Mouse (Mus musculus): Measurements from ENCODE around the gene Lrrc26. TPM values are rescaled to one million over a fixed set of nuclear protein-coding genes. Genes with fewer than 3 reads are reported as not detected.

The Lrrc26 gene
- total and polyA plus RNA-seq, 2 experiments from 2014 or later, result not detected

DNA sequence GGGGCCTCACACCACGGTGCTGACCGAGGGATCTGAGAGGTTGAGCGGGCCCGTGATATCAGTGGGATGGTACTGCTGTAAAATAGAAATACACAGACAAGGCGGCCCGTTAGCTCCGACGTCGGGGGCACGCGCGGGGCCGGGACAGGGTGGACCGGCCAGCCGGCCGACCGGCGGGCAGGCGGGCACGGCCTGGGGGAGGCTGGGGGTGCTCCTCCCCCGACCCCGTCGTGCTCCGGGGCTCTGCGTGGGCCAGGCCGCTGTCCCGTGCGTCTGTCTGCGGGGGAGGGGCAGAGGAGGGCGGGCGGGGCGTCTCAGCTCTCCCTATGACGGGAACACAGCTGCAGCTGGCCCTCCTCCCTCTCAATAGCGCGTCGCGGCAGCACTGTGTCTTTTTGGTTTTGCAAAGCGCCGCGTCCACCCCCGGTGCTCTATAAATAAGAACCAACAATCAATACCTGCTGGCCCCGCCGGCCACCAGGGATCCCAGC is 2.4 kb downstream of the Lrrc26 start:
- H3K27me3 ChIP-seq (ENCODE audit: control insufficient read depth, insufficient read depth, low read length), result peaks cover 73% of the 10 kb centered on the region
- peaks cover 18% of the 10 kb centered on the region for H3K4me1 ChIP-seq (ENCODE audit: control insufficient read depth, insufficient read depth)
- TF ChIP-seq EP300 (IDR thresholded peaks at IDR 0.05; ENCODE audit: low read depth) (no peak), CTCF (IDR thresholded peaks at IDR 0.05; ENCODE audit: low read depth) (no peak)
- no peak overlapping the region for H3K27ac ChIP-seq (ENCODE audit: low read depth)
- 5% methylated on average over 43 of the region's 43 CpGs for WGBS
- no peaks in the 10 kb centered on the region for H3K9me3 ChIP-seq (replicated peaks; ENCODE audit: control insufficient read depth, low read length)
- H3K9ac ChIP-seq (replicated peaks; ENCODE audit: low read depth, low read length), result no peak overlapping the region
- H3K4me3 ChIP-seq (ENCODE audit: low read depth, low read length), result peak overlapping the region; percentile 43
- H3K36me3 ChIP-seq (replicated peaks; ENCODE audit: control insufficient read depth, insufficient read depth, low read length), result no peaks in the 10 kb centered on the region
- ATAC-seq (ENCODE audit: insufficient read depth, low read depth) (peak; percentile 34), DNase-seq (ENCODE audit: low spot score) (no peak)
- H3K4me2 ChIP-seq (ENCODE audit: low read depth, low read length), result peak overlapping the region; percentile 57

DNA sequence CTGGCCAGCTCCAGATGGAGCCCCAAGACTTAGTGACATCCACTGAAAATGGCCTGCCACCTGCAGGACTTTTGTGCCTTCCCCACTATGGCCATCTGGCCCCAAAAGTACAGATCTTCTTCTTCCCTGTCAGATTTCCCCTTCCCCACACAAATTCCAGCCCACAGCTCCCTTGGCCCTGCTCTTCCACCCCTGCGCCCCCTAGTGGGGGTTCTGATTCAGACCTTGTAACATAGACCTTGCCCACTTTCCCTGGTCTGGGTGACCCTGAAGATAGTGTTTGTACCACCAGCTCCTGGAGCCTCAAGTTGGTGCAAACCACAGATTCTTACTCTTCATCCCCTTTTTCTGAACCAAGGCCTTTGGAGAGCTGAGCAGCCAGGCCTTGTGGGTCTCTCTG is 3.1 kb downstream of the Lrrc26 start:
- Histone ChIP-seq H3K9ac (replicated peaks; ENCODE audit: low read depth, low read length) (no peak overlapping the region), H3K36me3 (replicated peaks; ENCODE audit: control insufficient read depth, insufficient read depth, low read length) (no peaks in the 10 kb centered on the region), H3K27me3 (ENCODE audit: control insufficient read depth, insufficient read depth, low read length) (peaks cover 79% of the 10 kb centered on the region), H3K9me3 (replicated peaks; ENCODE audit: control insufficient read depth, low read length) (no peaks in the 10 kb centered on the region), H3K4me1 (ENCODE audit: control insufficient read depth, insufficient read depth) (peaks cover 18% of the 10 kb centered on the region), H3K27ac (ENCODE audit: low read depth) (no peak overlapping the region), H3K4me3 (ENCODE audit: low read depth, low read length) (no peak overlapping the region; the same call in 1 of the 2 replicates), H3K4me2 (ENCODE audit: low read depth, low read length) (peak overlapping the region; percentile 57)
- peak; percentile 55 for DNase-seq (ENCODE audit: low spot score)
- WGBS, result 0% methylated on average over 1 of the region's 1 CpGs
- peak; percentile 38; the same call in 1 of the 2 replicates for ATAC-seq (ENCODE audit: insufficient read depth, low read depth)
- TF ChIP-seq EP300 (IDR thresholded peaks at IDR 0.05; ENCODE audit: low read depth) (no peak), CTCF (IDR thresholded peaks at IDR 0.05; ENCODE audit: low read depth) (peak; percentile 88)

DNA sequence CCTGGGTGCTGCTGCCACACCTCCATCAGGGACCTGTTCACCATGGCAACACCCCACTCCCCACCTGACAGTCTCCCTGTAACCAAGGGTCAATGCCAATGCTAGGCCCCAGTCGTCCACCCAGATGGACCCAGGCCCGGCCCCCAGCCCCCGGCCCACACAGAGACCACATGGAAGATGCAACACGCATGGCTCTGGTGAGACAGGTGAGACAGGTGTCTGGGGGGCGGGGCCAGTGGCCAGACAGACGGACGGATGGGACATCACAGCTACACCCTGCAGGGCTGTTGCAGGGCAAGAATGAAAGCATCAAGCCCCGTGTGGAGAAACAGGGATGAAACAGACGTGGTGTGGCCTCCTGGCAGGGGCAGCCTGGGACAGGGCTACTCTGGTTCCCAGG is 4.0 kb downstream of the Lrrc26 start:
- no peak overlapping the region for H3K27ac ChIP-seq (ENCODE audit: low read depth)
- 59% methylated on average over 9 of the region's 9 CpGs for WGBS
- peaks cover 18% of the 10 kb centered on the region for H3K4me1 ChIP-seq (ENCODE audit: control insufficient read depth, insufficient read depth)
- H3K36me3 ChIP-seq (replicated peaks; ENCODE audit: control insufficient read depth, insufficient read depth, low read length), result no peaks in the 10 kb centered on the region
- peaks cover 71% of the 10 kb centered on the region for H3K27me3 ChIP-seq (ENCODE audit: control insufficient read depth, insufficient read depth, low read length)
- H3K4me2 ChIP-seq (ENCODE audit: low read depth, low read length), result no peak overlapping the region
- DNase-seq (ENCODE audit: low spot score), result no peak
- TF ChIP-seq EP300 (IDR thresholded peaks at IDR 0.05; ENCODE audit: low read depth) (no peak), CTCF (IDR thresholded peaks at IDR 0.05; ENCODE audit: low read depth) (no peak)
- H3K9me3 ChIP-seq (replicated peaks; ENCODE audit: control insufficient read depth, low read length), result no peaks in the 10 kb centered on the region
- no peak for ATAC-seq (ENCODE audit: insufficient read depth, low read depth)
- H3K4me3 ChIP-seq (ENCODE audit: low read depth, low read length), result no peak overlapping the region
- no peak overlapping the region for H3K9ac ChIP-seq (replicated peaks; ENCODE audit: low read depth, low read length)

DNA sequence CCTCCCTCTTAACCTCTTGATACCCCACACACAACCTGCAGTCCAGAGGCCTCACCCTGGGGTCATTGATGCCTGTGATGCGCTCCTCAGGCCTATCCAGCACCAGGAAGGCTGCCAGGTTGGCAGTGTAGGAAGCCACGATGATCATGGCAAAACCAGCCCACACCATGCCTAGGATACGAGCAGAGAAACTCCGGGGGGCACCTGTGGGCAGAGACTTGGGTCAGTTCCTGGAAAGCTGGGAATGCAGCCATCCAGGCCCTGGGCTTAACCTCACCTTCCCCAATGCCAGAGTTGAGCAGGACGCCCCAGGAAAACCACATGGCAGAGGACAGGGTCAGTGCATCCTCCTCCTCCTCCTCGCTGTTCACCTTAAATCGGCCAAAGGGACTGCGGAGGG is 7.4 kb downstream of the Lrrc26 start:
- Histone ChIP-seq H3K27ac (ENCODE audit: low read depth) (no peak overlapping the region), H3K9me3 (replicated peaks; ENCODE audit: control insufficient read depth, low read length) (no peaks in the 10 kb centered on the region), H3K4me3 (ENCODE audit: low read depth, low read length) (no peak overlapping the region), H3K4me1 (ENCODE audit: control insufficient read depth, insufficient read depth) (peaks cover 6% of the 10 kb centered on the region), H3K27me3 (ENCODE audit: control insufficient read depth, insufficient read depth, low read length) (peaks cover 37% of the 10 kb centered on the region), H3K4me2 (ENCODE audit: low read depth, low read length) (no peak overlapping the region), H3K9ac (replicated peaks; ENCODE audit: low read depth, low read length) (no peak overlapping the region), H3K36me3 (replicated peaks; ENCODE audit: control insufficient read depth, insufficient read depth, low read length) (no peaks in the 10 kb centered on the region)
- WGBS, result 71% methylated on average over 8 of the region's 8 CpGs
- DNase-seq (ENCODE audit: low spot score), result no peak
- ATAC-seq (ENCODE audit: insufficient read depth, low read depth), result no peak
- TF ChIP-seq CTCF (IDR thresholded peaks at IDR 0.05; ENCODE audit: low read depth) (no peak), EP300 (IDR thresholded peaks at IDR 0.05; ENCODE audit: low read depth) (no peak)

DNA sequence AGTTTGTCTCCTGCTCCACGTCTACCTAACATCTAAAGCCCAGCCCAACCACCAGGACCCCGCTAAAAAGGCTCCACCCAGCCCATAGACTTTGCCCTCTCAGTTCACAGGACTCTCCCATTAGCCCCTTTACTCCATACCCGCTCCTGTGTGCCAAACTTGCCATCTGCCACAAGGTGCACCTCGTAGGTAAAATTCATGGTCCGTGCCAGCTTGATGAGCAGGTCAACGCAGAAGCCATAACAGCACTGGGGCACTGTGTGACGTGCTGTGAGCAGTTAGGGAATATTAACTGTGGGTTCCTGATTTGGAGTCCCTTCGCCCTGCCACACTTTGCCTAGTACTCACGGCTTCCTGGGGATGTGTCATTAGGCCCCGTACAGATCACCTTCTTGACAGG is 8.3 kb downstream of the Lrrc26 start:
- TF ChIP-seq CTCF (IDR thresholded peaks at IDR 0.05; ENCODE audit: low read depth), result no peak
- TF ChIP-seq EP300 (IDR thresholded peaks at IDR 0.05; ENCODE audit: low read depth), result no peak
- ATAC-seq (ENCODE audit: insufficient read depth, low read depth) (no peak), DNase-seq (ENCODE audit: low spot score) (no peak)
- H3K4me3 ChIP-seq (ENCODE audit: low read depth, low read length), result no peak overlapping the region
- no peaks in the 10 kb centered on the region for H3K4me1 ChIP-seq (ENCODE audit: control insufficient read depth, insufficient read depth)
- H3K9ac ChIP-seq (replicated peaks; ENCODE audit: low read depth, low read length), result no peak overlapping the region
- 70% methylated on average over 10 of the region's 10 CpGs for WGBS
- H3K36me3 ChIP-seq (replicated peaks; ENCODE audit: control insufficient read depth, insufficient read depth, low read length), result no peaks in the 10 kb centered on the region
- H3K4me2 ChIP-seq (ENCODE audit: low read depth, low read length), result no peak overlapping the region
- H3K27ac ChIP-seq (ENCODE audit: low read depth), result no peak overlapping the region
- H3K9me3 ChIP-seq (replicated peaks; ENCODE audit: control insufficient read depth, low read length), result no peaks in the 10 kb centered on the region
- H3K27me3 ChIP-seq (ENCODE audit: control insufficient read depth, insufficient read depth, low read length), result peaks cover 30% of the 10 kb centered on the region; the same call in 1 of the 2 replicates

DNA sequence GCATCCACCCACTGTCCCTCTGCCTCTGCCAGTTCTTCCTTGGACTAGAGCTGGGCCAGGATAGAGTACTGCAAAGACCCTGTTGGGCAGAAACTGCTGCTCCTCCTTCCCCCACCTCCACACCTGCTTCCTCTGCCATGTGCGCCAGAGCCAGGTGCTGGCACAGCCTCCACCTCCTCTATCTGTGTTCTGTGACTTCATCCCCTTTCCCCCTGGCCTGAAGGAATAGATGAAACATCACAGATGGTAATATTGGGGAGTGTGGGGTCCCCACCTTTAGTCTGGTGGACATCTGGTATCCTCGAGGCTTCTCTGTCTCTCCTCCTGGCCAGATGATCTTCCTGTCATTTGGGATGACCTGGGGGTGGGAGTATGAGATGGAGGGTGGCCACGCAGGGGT is 13.7 kb downstream of the Lrrc26 start:
- DNase-seq (ENCODE audit: low spot score), result no peak
- H3K27me3 ChIP-seq (ENCODE audit: control insufficient read depth, insufficient read depth, low read length), result peaks cover 29% of the 10 kb centered on the region

More for the DNA sequence above, 13.7 kb downstream of the Lrrc26 start:
- 60% methylated on average over 3 of the region's 3 CpGs for WGBS
- H3K27ac ChIP-seq (ENCODE audit: low read depth), result no peak overlapping the region
- no peak for TF ChIP-seq EP300 (IDR thresholded peaks at IDR 0.05; ENCODE audit: low read depth)
- no peak for TF ChIP-seq CTCF (IDR thresholded peaks at IDR 0.05; ENCODE audit: low read depth)
- H3K36me3 ChIP-seq (replicated peaks; ENCODE audit: control insufficient read depth, insufficient read depth, low read length), result no peaks in the 10 kb centered on the region
- no peak overlapping the region for H3K9ac ChIP-seq (replicated peaks; ENCODE audit: low read depth, low read length)
- no peaks in the 10 kb centered on the region for H3K4me1 ChIP-seq (ENCODE audit: control insufficient read depth, insufficient read depth)
- no peaks in the 10 kb centered on the region for H3K9me3 ChIP-seq (replicated peaks; ENCODE audit: control insufficient read depth, low read length)
- no peak overlapping the region for H3K4me3 ChIP-seq (ENCODE audit: low read depth, low read length)
- ATAC-seq (ENCODE audit: insufficient read depth, low read depth), result no peak
- H3K4me2 ChIP-seq (ENCODE audit: low read depth, low read length), result no peak overlapping the region
